Mouse (Mus musculus): ENCODE results near the gene Psmb9. TPM values are rescaled to one million over a fixed set of nuclear protein-coding genes. Genes with fewer than 3 reads are reported as not detected.

Gene Psmb9
- total RNA-seq, 2 experiments from 2014 or later = 1.6 to 1.7 TPM

DNA sequence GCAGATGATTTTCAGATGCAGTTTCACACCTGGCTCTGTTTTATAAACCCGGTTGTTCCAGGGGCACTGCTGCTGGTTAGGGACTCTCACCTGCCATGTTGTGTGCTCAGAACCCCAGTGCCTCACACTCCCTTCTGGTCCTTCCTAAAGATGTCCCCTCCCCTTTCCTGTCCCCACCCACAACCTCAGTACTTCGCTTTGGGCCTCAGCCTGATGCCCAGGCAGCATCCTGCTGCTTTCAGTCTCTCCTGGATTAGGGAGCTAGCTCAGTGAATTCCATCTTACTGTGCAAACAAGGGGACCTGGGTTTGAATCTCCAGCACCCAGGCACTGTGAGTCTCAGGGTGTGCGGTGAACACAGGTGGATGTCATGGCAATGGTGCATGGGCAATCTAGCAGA, 19.9 kb upstream of the Psmb9 start:
- no peak for DNase-seq (ENCODE audit: extremely low spot score in 1 of 2, low spot score in 1 of 2)

- no peak for DNase-seq (ENCODE audit: extremely low spot score in 1 of 2, low spot score in 1 of 2)
These were observed 19.2 kb upstream of the Psmb9 start for GRCm38 (mm10) chr17:34206731-34207130.

- no peak for DNase-seq (ENCODE audit: extremely low spot score in 1 of 2, low spot score in 1 of 2)
These were observed 18.2 kb upstream of the Psmb9 start for GRCm38 (mm10) chr17:34205746-34206176.

DNA sequence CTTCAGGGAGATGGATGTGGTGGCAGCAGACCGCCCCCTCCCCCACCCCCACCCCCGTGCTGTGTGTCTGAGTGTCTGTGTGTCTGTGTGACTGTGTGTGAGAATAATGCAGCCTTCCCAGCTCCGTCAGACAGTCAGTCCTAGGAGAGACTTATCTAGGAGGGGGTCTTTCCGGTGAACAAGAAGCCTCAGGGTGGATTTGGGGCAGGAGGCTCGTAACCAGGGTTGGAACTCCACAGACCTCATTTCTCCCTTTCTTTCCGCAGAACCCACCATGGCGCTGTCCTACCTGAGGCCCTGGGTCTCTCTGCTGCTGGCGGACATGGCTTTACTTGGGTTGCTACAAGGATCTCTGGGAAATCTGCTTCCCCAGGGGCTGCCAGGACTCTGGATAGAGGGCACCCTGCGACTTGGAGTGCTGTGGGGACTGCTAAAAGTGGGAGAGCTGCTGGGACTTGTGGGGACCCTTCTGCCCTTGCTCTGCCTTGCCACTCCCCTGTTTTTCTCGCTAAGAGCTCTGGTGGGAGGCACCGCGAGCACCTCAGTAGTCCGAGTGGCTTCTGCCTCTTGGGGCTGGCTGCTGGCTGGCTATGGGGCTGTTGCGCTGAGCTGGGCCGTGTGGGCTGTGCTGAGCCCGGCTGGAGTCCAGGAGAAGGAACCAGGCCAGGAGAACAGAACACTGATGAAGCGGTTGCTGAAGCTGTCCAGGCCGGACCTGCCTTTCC, 17.6 kb upstream of the Psmb9 start:
- DNase-seq (ENCODE audit: extremely low spot score in 1 of 2, low spot score in 1 of 2) = no peak

DNA sequence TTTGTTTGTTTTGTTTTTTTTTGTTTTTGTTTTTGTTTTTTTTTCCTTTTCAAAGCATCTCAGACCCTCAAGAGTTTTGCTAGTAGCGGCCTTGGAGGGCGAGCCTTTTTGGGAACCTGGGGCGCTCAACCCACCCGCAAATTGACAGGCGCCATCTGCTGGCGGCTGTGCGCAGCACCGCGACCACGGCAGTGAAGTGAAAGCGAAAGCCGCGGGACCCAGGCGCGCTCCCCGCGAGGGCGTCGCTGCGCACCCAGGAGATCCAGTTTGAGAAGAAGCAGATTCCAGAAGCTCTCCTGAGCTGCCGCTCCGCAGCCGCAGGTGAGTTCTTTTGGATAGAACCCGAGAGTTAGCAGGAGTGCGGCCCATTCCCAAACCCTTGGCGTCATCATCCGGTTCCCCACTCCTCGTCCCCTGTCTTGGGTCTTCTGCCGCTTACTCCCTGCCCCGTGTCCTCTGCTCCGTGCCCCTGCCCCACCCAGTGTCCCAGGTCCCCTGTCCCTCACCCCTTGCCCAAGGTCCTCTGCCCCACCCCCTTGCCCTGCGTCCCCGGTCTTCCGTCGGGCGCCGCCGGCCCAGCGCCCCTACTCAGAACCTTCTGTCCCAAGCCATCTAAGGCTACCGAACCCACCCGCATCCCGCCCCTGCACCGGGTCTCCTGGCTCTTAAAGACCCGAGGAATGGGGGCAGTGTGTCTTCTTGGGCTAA, 16.9 kb upstream of the Psmb9 start:
- DNase-seq (ENCODE audit: extremely low spot score in 1 of 2, low spot score in 1 of 2) = peak; percentile 79 to 91

GRCm38 (mm10) chr17:34203444-34203843, 15.9 kb upstream of the Psmb9 start, which contains the start of gene Tap2:
Gene Tap2, plus strand, starts transcription at chr17:34203527.
- no peak for DNase-seq (ENCODE audit: extremely low spot score in 1 of 2, low spot score in 1 of 2)

DNA sequence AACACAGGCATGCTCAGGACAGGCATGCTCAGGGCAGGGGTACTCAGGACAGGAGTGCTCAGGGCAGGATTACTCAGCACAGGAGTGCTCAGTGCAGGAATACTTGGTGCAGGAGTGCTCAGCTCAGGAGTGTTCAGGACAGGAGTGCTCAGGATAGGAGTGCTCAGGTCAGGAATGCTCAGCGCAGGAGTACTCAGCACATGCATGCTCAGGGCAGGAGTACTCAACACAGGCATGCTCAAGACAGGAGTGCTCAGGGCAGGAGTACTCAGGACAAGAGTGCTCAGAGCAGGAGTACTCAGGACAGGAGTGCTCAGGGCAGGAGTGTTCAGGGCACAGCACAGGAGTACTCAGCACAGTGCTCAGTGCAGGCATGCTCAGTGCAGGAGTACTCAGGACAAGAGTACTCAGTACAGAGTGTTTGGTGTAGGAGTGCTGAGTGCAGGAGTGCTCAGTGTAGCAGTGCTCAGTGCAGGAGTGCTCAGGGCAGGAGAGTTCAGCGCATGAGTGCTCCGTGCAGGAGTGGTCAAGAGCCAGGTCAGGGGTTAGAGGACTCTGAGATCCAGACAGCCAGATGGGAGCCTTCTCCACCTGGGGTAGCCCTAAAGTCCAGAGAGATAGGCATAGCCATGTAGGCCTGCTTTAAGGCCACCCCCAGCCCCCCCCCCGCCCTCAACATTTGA, 15.3 kb upstream of the Psmb9 start:
- no peak for DNase-seq (ENCODE audit: extremely low spot score in 1 of 2, low spot score in 1 of 2)

DNA sequence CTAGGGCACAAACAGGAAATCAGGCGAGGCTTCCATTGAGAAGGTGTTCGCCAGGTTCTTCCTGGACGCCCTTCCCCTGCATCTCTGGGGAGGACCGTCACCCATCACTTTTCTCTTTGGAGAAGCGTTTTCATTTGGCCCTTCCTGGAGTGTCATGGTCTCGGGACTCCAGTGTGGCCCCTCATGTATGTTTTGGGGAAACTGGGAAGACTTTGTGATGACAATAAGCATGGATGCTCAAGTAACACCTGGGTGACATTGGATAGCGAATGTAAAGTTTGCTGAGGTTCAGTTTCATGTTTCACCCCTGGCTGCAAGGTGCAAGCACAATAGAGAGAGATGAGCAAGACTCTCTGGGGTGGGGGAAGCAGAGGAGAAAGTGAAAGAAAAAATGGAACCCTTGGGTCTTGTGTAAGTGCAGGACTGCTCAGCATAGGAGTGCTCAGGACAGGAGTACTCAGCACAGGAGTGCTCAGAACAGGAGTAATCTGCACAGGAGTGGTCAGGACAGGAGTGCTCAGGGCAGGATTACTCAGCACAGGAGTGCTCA, 14.0 kb upstream of the Psmb9 start:
- no peak for DNase-seq (ENCODE audit: extremely low spot score in 1 of 2, low spot score in 1 of 2)

GRCm38 (mm10) chr17:34200772-34201505, 13.4 kb upstream of the Psmb9 start:
- DNase-seq (ENCODE audit: extremely low spot score in 1 of 2, low spot score in 1 of 2) = no peak

GRCm38 (mm10) chr17:34200047-34200446, 12.5 kb upstream of the Psmb9 start:
- DNase-seq (ENCODE audit: extremely low spot score in 1 of 2, low spot score in 1 of 2) = no peak

- no peak for DNase-seq (ENCODE audit: extremely low spot score in 1 of 2, low spot score in 1 of 2)
These were observed 11.6 kb upstream of the Psmb9 start for GRCm38 (mm10) chr17:34199050-34199619.

DNA sequence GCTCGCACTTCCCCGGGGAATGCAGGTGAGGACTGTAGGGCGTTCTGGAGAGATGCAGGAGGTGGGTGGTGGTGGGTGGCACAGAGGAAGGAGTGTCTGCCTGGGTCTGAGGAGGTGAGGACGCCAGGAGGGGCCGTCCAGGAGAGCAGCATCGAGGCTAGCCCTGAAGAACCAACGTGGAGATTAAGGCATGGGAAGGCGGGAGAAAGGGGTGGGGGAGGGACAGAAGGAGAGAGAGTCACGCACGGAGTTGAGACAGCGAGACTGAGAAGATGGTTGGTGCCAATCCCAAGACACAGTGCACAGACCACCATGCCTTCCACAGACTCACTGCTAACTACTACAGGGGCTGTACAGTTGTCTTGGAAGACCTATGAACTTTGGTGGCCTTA, 11.0 kb upstream of the Psmb9 start:
- DNase-seq (ENCODE audit: extremely low spot score in 1 of 2, low spot score in 1 of 2) = no peak

- DNase-seq (ENCODE audit: extremely low spot score in 1 of 2, low spot score in 1 of 2) = no peak
These were observed 10.4 kb upstream of the Psmb9 start for GRCm38 (mm10) chr17:34197904-34198520.

DNA sequence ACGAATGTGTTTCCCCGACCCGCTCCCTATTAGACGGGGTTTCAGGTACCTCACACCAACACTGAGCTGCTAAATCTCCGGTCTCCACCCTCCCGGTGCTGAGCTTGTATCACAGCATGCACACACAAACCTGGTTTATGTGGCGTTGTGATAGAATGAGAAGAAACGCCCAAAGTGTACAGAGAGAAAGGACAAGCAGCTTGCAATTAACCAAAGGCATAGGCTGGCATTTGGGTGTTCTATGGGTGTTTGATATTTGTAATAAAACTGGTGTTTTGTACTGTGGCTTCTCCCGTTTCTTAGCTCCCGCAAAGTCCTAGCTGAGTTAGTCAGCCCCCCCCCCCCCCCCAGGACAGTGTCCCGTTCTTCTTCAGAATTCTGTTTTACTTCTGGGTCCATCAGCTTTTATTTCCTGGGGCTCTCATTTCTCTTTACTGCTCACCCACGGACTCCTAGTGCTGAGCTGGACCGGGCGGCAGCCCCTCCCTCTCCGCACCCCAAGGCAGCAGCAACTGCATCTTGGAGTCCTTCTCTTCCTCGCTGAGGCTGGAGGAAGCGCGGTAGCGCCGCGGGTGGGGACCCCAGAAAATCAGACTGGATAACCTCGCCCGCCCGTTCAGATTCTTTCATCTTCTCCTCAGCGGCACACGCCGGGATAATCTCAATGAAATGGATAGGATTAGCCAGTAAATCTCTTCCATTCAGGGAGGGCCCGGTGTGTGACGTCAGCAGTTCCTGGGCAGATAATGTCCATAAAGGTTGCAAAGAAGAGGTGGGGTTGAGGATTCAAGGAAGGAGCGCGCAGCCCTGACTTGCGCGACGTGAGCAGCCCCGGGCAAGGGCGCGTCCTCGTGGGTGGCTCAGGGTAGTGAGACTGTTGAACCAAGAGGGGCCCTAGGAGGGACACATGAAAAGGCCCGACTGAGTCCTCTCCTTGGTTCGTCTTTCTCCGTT, 9.7 kb upstream of the Psmb9 start, which contains the start of gene Psmb8:
TSS of gene Psmb8 (plus strand) at position 781 of the 954 bp plus-strand sequence.
- DNase-seq (ENCODE audit: extremely low spot score in 1 of 2, low spot score in 1 of 2) = peak; percentile 65 to 78

DNA sequence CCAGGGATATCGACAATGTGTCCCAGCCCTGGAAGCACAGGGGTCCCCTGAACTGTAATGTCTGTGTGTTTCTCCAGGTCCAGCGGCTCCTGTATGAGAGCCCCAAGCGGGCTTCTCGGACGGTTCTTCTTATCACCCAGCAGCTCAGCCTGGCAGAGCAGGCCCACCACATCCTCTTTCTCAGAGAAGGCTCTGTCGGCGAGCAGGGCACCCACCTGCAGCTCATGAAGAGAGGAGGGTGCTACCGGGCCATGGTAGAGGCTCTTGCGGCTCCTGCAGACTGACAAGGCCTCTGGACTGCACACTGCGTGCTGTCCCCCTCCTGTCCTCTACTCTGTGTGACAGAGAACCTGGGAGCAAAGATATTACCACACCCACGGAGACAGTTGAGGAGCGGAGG, 8.9 kb upstream of the Psmb9 start:
- no peak for DNase-seq (ENCODE audit: extremely low spot score in 1 of 2, low spot score in 1 of 2)

DNA sequence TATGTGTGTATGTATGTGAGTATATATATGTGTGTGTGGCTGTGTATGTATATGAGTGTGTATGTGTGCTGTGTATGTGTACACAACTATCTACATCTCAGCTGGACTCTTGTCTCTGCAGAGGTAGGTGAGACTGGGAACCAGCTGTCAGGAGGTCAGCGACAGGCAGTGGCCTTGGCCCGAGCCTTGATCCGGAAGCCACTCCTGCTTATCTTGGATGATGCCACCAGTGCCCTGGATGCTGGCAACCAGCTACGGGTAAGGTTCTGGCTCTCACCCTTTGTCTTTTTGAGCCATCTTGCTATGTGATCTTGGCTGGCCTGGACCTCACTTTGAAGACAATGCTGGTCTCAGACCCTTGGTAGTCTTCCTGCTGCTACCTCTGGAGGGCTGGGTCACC, 7.2 kb upstream of the Psmb9 start:
- DNase-seq (ENCODE audit: extremely low spot score in 1 of 2, low spot score in 1 of 2) = no peak

GRCm38 (mm10) chr17:34193468-34193867, 5.9 kb upstream of the Psmb9 start:
- no peak for DNase-seq (ENCODE audit: extremely low spot score in 1 of 2, low spot score in 1 of 2)

DNA sequence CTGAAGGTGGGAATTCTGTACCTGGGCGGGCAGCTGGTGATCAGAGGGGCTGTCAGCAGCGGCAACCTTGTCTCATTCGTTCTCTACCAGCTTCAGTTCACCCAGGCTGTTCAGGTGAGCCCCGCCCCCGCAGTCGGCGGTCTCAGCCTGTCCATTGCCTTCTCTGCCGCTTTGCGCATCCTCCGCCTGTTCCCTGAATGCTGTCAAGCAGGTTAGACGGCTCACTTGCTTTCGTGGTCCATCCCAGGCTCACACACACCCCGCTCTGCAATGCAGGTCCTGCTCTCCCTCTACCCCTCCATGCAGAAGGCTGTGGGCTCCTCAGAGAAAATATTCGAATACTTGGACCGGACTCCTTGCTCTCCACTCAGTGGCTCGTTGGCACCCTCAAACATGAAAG, 5.3 kb upstream of the Psmb9 start:
- DNase-seq (ENCODE audit: extremely low spot score in 1 of 2, low spot score in 1 of 2) = no peak

Measured in layer of hippocampus, postnatal 25 days (tissue).